Mouse (Mus musculus) liver, adult 2 months (tissue): ENCODE results near the gene E030030I06Rik.

ENCODE experiments used
- CTCF ChIP-seq: fragments of 200-500 bp; IDR thresholded peaks from 2 replicates; pipeline ENCODE4 v1.5.1; 2011; ENCODE audit warnings: low read depth, low read length, control low read depth
- POLR2A ChIP-seq: fragments of 200-500 bp; IDR thresholded peaks from 2 replicates; pipeline ENCODE4 v1.6.1; 2011; ENCODE audit warnings: low read length, control low read depth; ENCODE audit not compliant: insufficient read depth; ENCODE audit errors: extremely low read depth

GRCm38 (mm10) chr10:22159581-22160140, 10.6 kb upstream of the E030030I06Rik start:
- no peak for TF ChIP-seq POLR2A
- no peak for TF ChIP-seq CTCF
